Mouse (Mus musculus): ENCODE data around the gene Atp8b5. TPM values are rescaled to one million over a fixed set of nuclear protein-coding genes. Genes with fewer than 3 reads are reported as not detected.

The Atp8b5 gene
- polyA plus RNA-seq, 1 experiment from 2014 or later = 0.27 TPM

DNA sequence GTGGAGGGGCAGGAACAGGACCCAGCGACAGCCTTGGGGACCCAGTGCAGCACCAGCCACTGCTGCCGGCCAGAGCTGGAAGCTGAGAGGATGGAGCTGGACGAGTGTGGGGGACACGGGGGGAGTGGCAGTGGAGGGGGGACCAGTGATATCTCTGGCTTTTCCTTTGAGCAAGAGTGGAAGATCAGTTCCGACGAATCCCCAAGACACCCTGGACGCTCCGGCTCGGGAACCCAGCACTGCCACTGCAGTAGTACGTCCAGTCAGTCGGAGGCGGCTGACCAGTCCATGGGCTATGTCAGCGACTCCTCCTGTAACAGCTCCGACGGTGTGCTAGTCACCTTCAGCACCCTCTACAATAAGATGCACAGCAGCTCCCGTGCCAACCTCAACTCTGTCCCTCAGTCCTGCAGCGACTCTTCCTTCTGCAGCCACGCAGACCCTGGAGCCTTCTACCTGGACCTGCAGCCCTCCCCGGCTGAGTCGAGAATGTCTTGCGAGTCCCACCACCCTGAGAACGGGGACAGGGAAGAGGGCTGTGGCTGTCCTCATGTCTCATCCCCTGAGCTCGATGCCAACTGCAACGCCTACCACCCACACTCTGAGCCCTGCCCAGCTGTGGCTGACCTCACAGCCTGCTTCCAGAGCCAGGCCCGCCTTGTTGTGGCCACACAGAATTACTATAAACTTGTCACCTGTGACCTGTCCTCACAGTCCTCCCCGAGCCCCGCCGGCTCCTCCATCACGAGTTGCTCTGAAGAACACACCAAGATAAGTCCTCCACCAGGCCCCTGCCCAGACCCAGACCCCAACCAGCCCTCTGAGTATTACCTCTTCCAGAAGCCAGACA lies 148.5 kb downstream of the Atp8b5 start:
- WGBS = 90% methylated on average over 29 of the region's 29 CpGs
- H3K4me2 ChIP-seq (replicated peaks; ENCODE audit: low read depth, low read length) = no peak overlapping the region
- no peaks in the 10 kb centered on the region for H3K4me1 ChIP-seq (ENCODE audit: control insufficient read depth, insufficient read depth, low read length)
- H3K4me3 ChIP-seq (ENCODE audit: low read depth, low read length) = no peak overlapping the region
- H3K36me3 ChIP-seq (ENCODE audit: control insufficient read depth, insufficient read depth, low read length) = peaks cover 15% of the 10 kb centered on the region; the same call in 1 of the 2 replicates
- no peak overlapping the region for H3K27ac ChIP-seq (ENCODE audit: low read length)
- ATAC-seq (ENCODE audit: insufficient number of reproducible peaks, insufficient read depth, low FRiP score, low read depth) = no peak
- H3K9me3 ChIP-seq (ENCODE audit: control insufficient read depth, low read depth, low read length) = no peaks in the 10 kb centered on the region
- no peak overlapping the region for H3K9ac ChIP-seq (replicated peaks; ENCODE audit: low read depth, low read length)
- no peaks in the 10 kb centered on the region for H3K27me3 ChIP-seq (ENCODE audit: control insufficient read depth, insufficient read depth, low read length)

DNA sequence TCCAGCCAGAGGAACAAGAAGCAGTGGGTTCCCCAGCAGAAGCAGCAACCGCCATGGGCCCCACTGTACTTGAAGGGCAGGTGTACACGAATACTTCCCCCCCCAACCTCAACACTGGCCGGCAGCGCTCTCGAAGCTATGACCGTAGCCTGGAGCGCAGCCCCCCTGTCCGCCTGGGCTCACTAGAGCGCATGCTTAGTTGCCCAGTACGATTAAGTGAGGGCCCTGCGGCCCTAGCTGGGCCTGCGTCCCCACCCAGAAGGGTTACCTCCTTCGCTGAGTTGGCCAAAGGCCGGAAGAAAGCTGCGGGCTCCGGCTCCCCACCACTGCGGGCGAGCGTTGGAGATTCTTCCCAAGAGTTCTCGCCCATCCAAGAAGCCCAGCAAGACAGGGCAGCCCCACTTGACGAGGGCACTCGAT lies 149.1 kb downstream of the Atp8b5 start:
- H3K4me3 ChIP-seq (ENCODE audit: low read depth, low read length) = no peak overlapping the region
- WGBS = 92% methylated on average over 22 of the region's 22 CpGs
- H3K27ac ChIP-seq (ENCODE audit: low read length) = no peak overlapping the region
- no peaks in the 10 kb centered on the region for H3K4me1 ChIP-seq (ENCODE audit: control insufficient read depth, insufficient read depth, low read length)
- H3K9ac ChIP-seq (replicated peaks; ENCODE audit: low read depth, low read length) = no peak overlapping the region
- no peaks in the 10 kb centered on the region for H3K27me3 ChIP-seq (ENCODE audit: control insufficient read depth, insufficient read depth, low read length)
- H3K36me3 ChIP-seq (ENCODE audit: control insufficient read depth, insufficient read depth, low read length) = peaks cover 15% of the 10 kb centered on the region; the same call in 1 of the 2 replicates
- no peaks in the 10 kb centered on the region for H3K9me3 ChIP-seq (ENCODE audit: control insufficient read depth, low read depth, low read length)
- H3K4me2 ChIP-seq (replicated peaks; ENCODE audit: low read depth, low read length) = no peak overlapping the region
- ATAC-seq (ENCODE audit: insufficient number of reproducible peaks, insufficient read depth, low FRiP score, low read depth) = no peak

- H3K27ac ChIP-seq (ENCODE audit: low read length) = no peak overlapping the region
Measured at GRCm38 (mm10) chr4:43417269-43418062, 150.5 kb downstream of the Atp8b5 start.

DNA sequence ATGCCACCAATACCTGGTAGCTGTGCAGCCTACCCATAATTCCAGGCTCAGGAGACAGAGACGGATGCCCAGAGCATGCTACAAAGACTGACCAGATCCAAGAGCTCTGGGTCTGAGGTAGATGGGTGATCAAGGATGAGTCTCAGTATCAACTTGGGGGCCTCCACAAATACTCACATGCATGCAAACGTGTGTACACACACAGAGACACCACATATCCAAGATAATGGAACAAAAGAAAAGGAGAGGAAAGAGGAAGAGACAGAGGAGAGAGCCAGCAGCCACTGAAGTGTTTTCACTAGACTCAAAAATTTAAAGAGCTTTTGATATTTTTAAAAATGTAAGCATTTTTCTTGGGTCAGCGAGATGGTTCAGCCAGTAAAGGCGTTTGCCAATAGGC lies 151.5 kb downstream of the Atp8b5 start:
- no peak overlapping the region for H3K27ac ChIP-seq (ENCODE audit: low read length)
- no peak overlapping the region for H3K4me3 ChIP-seq (ENCODE audit: low read depth, low read length)
- H3K9ac ChIP-seq (replicated peaks; ENCODE audit: low read depth, low read length) = no peak overlapping the region
- WGBS = 65% methylated on average over 4 of the region's 4 CpGs
- H3K9me3 ChIP-seq (ENCODE audit: control insufficient read depth, low read depth, low read length) = no peaks in the 10 kb centered on the region
- ATAC-seq (ENCODE audit: insufficient number of reproducible peaks, insufficient read depth, low FRiP score, low read depth) = no peak
- peaks cover 30% of the 10 kb centered on the region for H3K36me3 ChIP-seq (ENCODE audit: control insufficient read depth, insufficient read depth, low read length)
- H3K27me3 ChIP-seq (ENCODE audit: control insufficient read depth, insufficient read depth, low read length) = no peaks in the 10 kb centered on the region
- H3K4me2 ChIP-seq (replicated peaks; ENCODE audit: low read depth, low read length) = no peak overlapping the region
- H3K4me1 ChIP-seq (ENCODE audit: control insufficient read depth, insufficient read depth, low read length) = no peaks in the 10 kb centered on the region

More at GRCm38 (mm10) chr4:43417269-43418062, 150.5 kb downstream of the Atp8b5 start:
- H3K4me3 ChIP-seq (ENCODE audit: low read depth, low read length) = no peak overlapping the region
- no peaks in the 10 kb centered on the region for H3K9me3 ChIP-seq (ENCODE audit: control insufficient read depth, low read depth, low read length)
- no peak for ATAC-seq (ENCODE audit: insufficient number of reproducible peaks, insufficient read depth, low FRiP score, low read depth)
- WGBS = 65% methylated on average over 16 of the region's 16 CpGs
- no peaks in the 10 kb centered on the region for H3K4me1 ChIP-seq (ENCODE audit: control insufficient read depth, insufficient read depth, low read length)
- H3K9ac ChIP-seq (replicated peaks; ENCODE audit: low read depth, low read length) = no peak overlapping the region
- H3K4me2 ChIP-seq (replicated peaks; ENCODE audit: low read depth, low read length) = no peak overlapping the region
- H3K27me3 ChIP-seq (ENCODE audit: control insufficient read depth, insufficient read depth, low read length) = no peaks in the 10 kb centered on the region
- H3K36me3 ChIP-seq (ENCODE audit: control insufficient read depth, insufficient read depth, low read length) = peaks cover 22% of the 10 kb centered on the region

DNA sequence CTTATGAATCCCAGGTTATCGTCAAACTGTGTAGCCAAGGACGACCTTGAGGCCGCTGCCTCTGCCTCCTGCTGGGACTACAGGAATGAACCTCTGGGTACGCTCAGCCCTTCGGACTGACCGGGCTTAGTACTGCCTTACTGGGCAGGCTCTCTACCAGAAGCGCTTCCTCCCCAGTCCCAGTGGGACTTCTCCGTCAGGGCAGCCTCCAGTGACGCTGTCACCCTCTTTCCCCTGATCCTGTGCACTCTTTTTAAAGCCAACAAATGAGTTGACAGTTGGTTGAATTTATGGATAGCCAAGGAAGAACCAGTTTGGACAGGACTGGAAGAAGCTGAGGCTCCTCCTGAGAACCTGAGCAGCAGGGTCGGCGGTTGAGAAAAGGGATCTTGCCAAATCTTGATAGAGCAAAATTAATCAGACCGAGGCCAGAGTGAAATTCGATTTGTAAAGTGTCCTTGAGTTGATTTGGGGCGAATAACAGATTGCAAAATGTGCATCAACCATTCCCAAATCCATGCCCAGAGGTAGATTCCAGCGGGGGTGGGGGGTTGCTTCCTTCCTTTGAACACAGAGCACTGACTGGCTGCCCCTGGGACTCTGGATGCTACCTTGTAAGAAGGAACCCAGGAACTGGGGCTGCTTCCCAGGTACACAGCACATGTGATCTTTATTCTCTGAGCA lies 152.2 kb downstream of the Atp8b5 start:
- Histone ChIP-seq H3K9ac (replicated peaks; ENCODE audit: low read depth, low read length) (no peak overlapping the region), H3K9me3 (ENCODE audit: control insufficient read depth, low read depth, low read length) (no peaks in the 10 kb centered on the region), H3K4me1 (ENCODE audit: control insufficient read depth, insufficient read depth, low read length) (no peaks in the 10 kb centered on the region), H3K4me3 (ENCODE audit: low read depth, low read length) (no peak overlapping the region), H3K27me3 (ENCODE audit: control insufficient read depth, insufficient read depth, low read length) (no peaks in the 10 kb centered on the region; the same call in 1 of the 2 replicates), H3K27ac (ENCODE audit: low read length) (no peak overlapping the region), H3K36me3 (ENCODE audit: control insufficient read depth, insufficient read depth, low read length) (peaks cover 37% of the 10 kb centered on the region), H3K4me2 (replicated peaks; ENCODE audit: low read depth, low read length) (no peak overlapping the region)
- ATAC-seq (ENCODE audit: insufficient number of reproducible peaks, insufficient read depth, low FRiP score, low read depth) = no peak
- 70% methylated on average over 15 of the region's 15 CpGs for WGBS

DNA sequence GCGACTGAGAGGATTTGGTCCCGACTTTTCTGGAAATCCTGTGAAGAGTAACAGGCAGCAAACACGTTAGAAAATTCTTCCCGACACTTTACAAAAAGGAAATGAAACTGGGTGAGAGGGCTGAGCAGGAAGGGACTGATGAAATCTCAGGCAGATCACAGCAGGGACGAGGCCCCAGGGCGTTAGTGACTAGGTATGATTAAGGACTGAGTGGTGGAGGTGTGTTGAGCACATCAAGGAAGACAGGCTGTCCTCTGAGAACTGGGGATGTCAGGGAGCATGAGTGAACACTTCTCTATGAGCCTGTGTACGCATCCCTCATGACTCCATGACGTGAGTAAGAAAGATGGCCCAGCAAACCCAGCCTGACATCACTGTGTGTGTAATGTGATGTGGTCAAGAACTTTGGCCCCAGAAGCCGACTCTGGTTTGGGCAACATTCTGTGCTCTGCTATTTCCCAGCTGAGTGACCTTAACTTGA lies 152.9 kb downstream of the Atp8b5 start:
- Histone ChIP-seq H3K27ac (ENCODE audit: low read length) (no peak overlapping the region), H3K4me2 (replicated peaks; ENCODE audit: low read depth, low read length) (no peak overlapping the region)
- ATAC-seq (ENCODE audit: insufficient number of reproducible peaks, insufficient read depth, low FRiP score, low read depth) = no peak

DNA sequence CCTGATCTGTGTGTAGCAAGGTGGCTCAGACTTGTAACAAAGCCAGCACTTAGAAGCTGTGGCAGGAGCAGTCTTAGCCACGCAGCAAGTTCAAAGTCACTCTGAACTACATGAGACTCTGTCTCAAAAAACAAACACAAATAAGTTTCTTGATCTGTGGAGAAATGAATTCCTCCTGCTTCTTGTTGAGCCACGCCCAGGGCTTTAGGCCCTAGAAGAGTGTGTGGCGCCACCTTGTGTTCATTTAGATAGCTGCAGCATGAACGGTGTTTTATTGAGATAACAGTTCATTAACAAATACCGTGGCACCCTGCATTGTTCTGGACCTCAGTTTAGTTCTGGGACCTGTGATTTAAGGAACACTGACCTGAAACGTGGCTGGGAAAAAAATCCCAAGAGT lies 153.3 kb downstream of the Atp8b5 start:
- H3K4me3 ChIP-seq (ENCODE audit: low read depth, low read length) = no peak overlapping the region
- no peaks in the 10 kb centered on the region for H3K4me1 ChIP-seq (ENCODE audit: control insufficient read depth, insufficient read depth, low read length)
- H3K27me3 ChIP-seq (ENCODE audit: control insufficient read depth, insufficient read depth, low read length) = peaks cover 7% of the 10 kb centered on the region; the same call in 1 of the 2 replicates
- 5% methylated on average over 6 of the region's 6 CpGs for WGBS
- H3K9me3 ChIP-seq (ENCODE audit: control insufficient read depth, low read depth, low read length) = no peaks in the 10 kb centered on the region
- H3K4me2 ChIP-seq (replicated peaks; ENCODE audit: low read depth, low read length) = no peak overlapping the region
- H3K36me3 ChIP-seq (ENCODE audit: control insufficient read depth, insufficient read depth, low read length) = peaks cover 46% of the 10 kb centered on the region
- no peak overlapping the region for H3K27ac ChIP-seq (ENCODE audit: low read length)
- 0 out of 2 replicates have a peak, but pooled peaks have one; percentile 21 for ATAC-seq (ENCODE audit: insufficient number of reproducible peaks, insufficient read depth, low FRiP score, low read depth)
- no peak overlapping the region for H3K9ac ChIP-seq (replicated peaks; ENCODE audit: low read depth, low read length)

More for the DNA sequence above, 152.9 kb downstream of the Atp8b5 start:
- H3K36me3 ChIP-seq (ENCODE audit: control insufficient read depth, insufficient read depth, low read length) = peaks cover 42% of the 10 kb centered on the region
- WGBS = 67% methylated on average over 9 of the region's 9 CpGs
- H3K4me1 ChIP-seq (ENCODE audit: control insufficient read depth, insufficient read depth, low read length) = no peaks in the 10 kb centered on the region
- H3K4me3 ChIP-seq (ENCODE audit: low read depth, low read length) = no peak overlapping the region
- no peak overlapping the region for H3K9ac ChIP-seq (replicated peaks; ENCODE audit: low read depth, low read length)
- H3K27me3 ChIP-seq (ENCODE audit: control insufficient read depth, insufficient read depth, low read length) = peaks cover 6% of the 10 kb centered on the region; the same call in 1 of the 2 replicates
- H3K9me3 ChIP-seq (ENCODE audit: control insufficient read depth, low read depth, low read length) = no peaks in the 10 kb centered on the region

Data from stomach, embryonic 14.5 days (tissue).